Mouse (Mus musculus) forebrain, embryonic 12.5 days (tissue): Measurements from ENCODE around the gene Wasf2. TPM values are rescaled to one million over a fixed set of nuclear protein-coding genes. Genes with fewer than 3 reads are reported as not detected.
A peak's percentile ranks its signal among the peaks of the same experiment; 100 is the strongest.

ENCODE experiments used
- ATAC-seq: fragments of 200-750 bp; cut with Nextera tagmentation; 2 replicates; pipeline ENCODE4 v1.8.0; 2017; ENCODE audit warnings: moderate TSS enrichment; ENCODE audit not compliant: low FRiP score
- H3K27ac ChIP-seq: fragments of 300-500 bp; sonication (generic); 2 replicates; pipeline ENCODE4 v1.5.1; 2016; ENCODE audit warnings: mild to moderate bottlenecking
- H3K27me3 ChIP-seq: fragments of 300-500 bp; sonication (generic); 2 replicates; pipeline ENCODE4 v1.6.1; 2016; ENCODE audit warnings: mild to moderate bottlenecking
- H3K36me3 ChIP-seq: fragments of 300-500 bp; sonication (generic); replicated peaks from 2 replicates; pipeline ENCODE4 v1.6.1; 2016; ENCODE audit warnings: mild to moderate bottlenecking
- H3K4me1 ChIP-seq: fragments of 300-500 bp; sonication (generic); 2 replicates; pipeline ENCODE4 v1.6.1; 2016
- H3K4me2 ChIP-seq: fragments of 300-500 bp; sonication (generic); 2 replicates; pipeline ENCODE4 v1.6.1; 2016; ENCODE audit warnings: mild to moderate bottlenecking, moderate library complexity
- H3K4me3 ChIP-seq: fragments of 300-500 bp; sonication (generic); replicated peaks from 2 replicates; pipeline ENCODE4 v1.5.1; 2016; ENCODE audit warnings: mild to moderate bottlenecking
- H3K9ac ChIP-seq: fragments of 300-500 bp; sonication (generic); 2 replicates; pipeline ENCODE4 v1.6.1; 2016; ENCODE audit warnings: mild to moderate bottlenecking
- H3K9me3 ChIP-seq: fragments of 300-500 bp; sonication (generic); 2 replicates; pipeline ENCODE4 v1.6.1; 2016
- WGBS: fragments of 180-500 bp; shearing (Covaris S2); methylation state at CpG from one replicate; pipeline ENCODE4 v1.1.7; 2016; 5-methylcytosine and 5-hydroxymethylcytosine counted together
- polyA plus RNA-seq: library from polyadenylated mRNA; unstranded; fragments of >200 nt; fragmentation: Nextera tagmentation; extraction: Ambion mirVana; gene quantifications from 2 replicates; pipeline ENCODE4 v1.2.1, GENCODE M21; 2016

Wasf2 gene
- 36.4 and 42.5 TPM in 2 replicates for polyA plus RNA-seq

- WGBS: under 1% methylated on average over 65 of the region's 65 CpGs
- Histone ChIP-seq H3K27me3 (no peaks in the 10 kb centered on the region), H3K9ac (peak within 1 kb of the TSS; percentile 81), H3K4me1 (peaks cover 29% of the 10 kb centered on the region), H3K4me3 (peak within 1 kb of the TSS; percentile 98), H3K4me2 (peak within 1 kb of the TSS; percentile 90), H3K27ac (peak within 1 kb of the TSS; percentile 70), H3K36me3 (no peaks in the 10 kb centered on the region; the same call in 1 of the 2 replicates), H3K9me3 (no peaks in the 10 kb centered on the region)
- peak; percentile 97 for ATAC-seq
Measured at GRCm38 (mm10) chr4:133129931-133130889, at the start of gene Wasf2. TSS of gene Wasf2 (plus strand) at chr4:133130505.

- no peaks in the 10 kb centered on the region for H3K9me3 ChIP-seq
- no peak overlapping the region for H3K4me2 ChIP-seq
- peaks cover 25% of the 10 kb centered on the region for H3K27me3 ChIP-seq
- H3K9ac ChIP-seq: no peak overlapping the region
- H3K36me3 ChIP-seq: peaks cover 27% of the 10 kb centered on the region
- no peak overlapping the region for H3K4me3 ChIP-seq
- no peak for ATAC-seq
- peaks cover 30% of the 10 kb centered on the region for H3K4me1 ChIP-seq
- H3K27ac ChIP-seq: no peak overlapping the region
- 91% methylated on average over 3 of the region's 3 CpGs for WGBS
Measured at GRCm38 (mm10) chr4:133080862-133081261, 49.4 kb upstream of the Wasf2 start.

GRCm38 (mm10) chr4:133082216-133082773 is 48.0 kb upstream of the Wasf2 start:
- no peak for ATAC-seq
- H3K27ac ChIP-seq: no peak overlapping the region
- H3K9me3 ChIP-seq: no peaks in the 10 kb centered on the region
- no peak overlapping the region for H3K4me3 ChIP-seq
- H3K36me3 ChIP-seq: peaks cover 24% of the 10 kb centered on the region
- peaks cover 33% of the 10 kb centered on the region for H3K27me3 ChIP-seq
- no peak overlapping the region for H3K4me2 ChIP-seq
- WGBS: 91% methylated on average over 6 of the region's 6 CpGs
- no peak overlapping the region for H3K9ac ChIP-seq
- H3K4me1 ChIP-seq: peaks cover 38% of the 10 kb centered on the region

- WGBS: 29% methylated on average over 3 of the region's 3 CpGs
- 0 out of 2 replicates have a peak, but pooled peaks have one; percentile 7 for ATAC-seq
- H3K4me3 ChIP-seq: peak overlapping the region; percentile 37; the same call in 1 of the 2 replicates
- no peak overlapping the region for H3K9ac ChIP-seq
- H3K27ac ChIP-seq: peak overlapping the region; percentile 72; the same call in 1 of the 2 replicates
- H3K36me3 ChIP-seq: peaks cover 9% of the 10 kb centered on the region
- peak overlapping the region; percentile 80; the same call in 1 of the 2 replicates for H3K4me2 ChIP-seq
- peaks cover 33% of the 10 kb centered on the region for H3K27me3 ChIP-seq
- H3K4me1 ChIP-seq: peaks cover 45% of the 10 kb centered on the region
- no peaks in the 10 kb centered on the region for H3K9me3 ChIP-seq
Measured at GRCm38 (mm10) chr4:133083991-133084861, 46.1 kb upstream of the Wasf2 start.

- ATAC-seq: peak; percentile 33
- Histone ChIP-seq H3K4me2 (peak overlapping the region; percentile 80), H3K36me3 (peaks cover 5% of the 10 kb centered on the region), H3K4me3 (peak overlapping the region; percentile 37), H3K27me3 (peaks cover 33% of the 10 kb centered on the region), H3K9ac (peak overlapping the region; percentile 41; the same call in 1 of the 2 replicates), H3K27ac (peak overlapping the region; percentile 72), H3K4me1 (peaks cover 49% of the 10 kb centered on the region), H3K9me3 (no peaks in the 10 kb centered on the region)
- 2% methylated on average over 48 of the region's 53 CpGs for WGBS
Measured at GRCm38 (mm10) chr4:133085011-133085782, 45.1 kb upstream of the Wasf2 start.

GRCm38 (mm10) chr4:133085783-133086342 is 44.4 kb upstream of the Wasf2 start:
- Histone ChIP-seq H3K9me3 (no peaks in the 10 kb centered on the region), H3K27me3 (peaks cover 33% of the 10 kb centered on the region), H3K36me3 (no peaks in the 10 kb centered on the region), H3K4me2 (peak overlapping the region; percentile 80), H3K27ac (peak overlapping the region; percentile 66), H3K9ac (no peak overlapping the region), H3K4me1 (peaks cover 56% of the 10 kb centered on the region), H3K4me3 (peak overlapping the region; percentile 37)
- peak; percentile 40 for ATAC-seq
- 10% methylated on average over 12 of the region's 12 CpGs for WGBS

GRCm38 (mm10) chr4:133087177-133087714 is 43.1 kb upstream of the Wasf2 start:
- H3K4me3 ChIP-seq: no peak overlapping the region
- H3K27ac ChIP-seq: no peak overlapping the region
- H3K4me2 ChIP-seq: no peak overlapping the region
- ATAC-seq: no peak
- H3K36me3 ChIP-seq: no peaks in the 10 kb centered on the region
- H3K9me3 ChIP-seq: no peaks in the 10 kb centered on the region
- peaks cover 41% of the 10 kb centered on the region for H3K27me3 ChIP-seq
- 92% methylated on average over 6 of the region's 6 CpGs for WGBS
- peaks cover 65% of the 10 kb centered on the region for H3K4me1 ChIP-seq
- H3K9ac ChIP-seq: no peak overlapping the region

- Histone ChIP-seq H3K9me3 (no peaks in the 10 kb centered on the region), H3K27me3 (peaks cover 47% of the 10 kb centered on the region), H3K4me3 (no peak overlapping the region), H3K4me2 (no peak overlapping the region), H3K36me3 (no peaks in the 10 kb centered on the region), H3K27ac (no peak overlapping the region), H3K9ac (no peak overlapping the region), H3K4me1 (peaks cover 71% of the 10 kb centered on the region)
- WGBS: 41% methylated on average over 8 of the region's 8 CpGs
- no peak for ATAC-seq
Measured at GRCm38 (mm10) chr4:133087835-133088234, 42.5 kb upstream of the Wasf2 start.

GRCm38 (mm10) chr4:133089319-133089718 is 41.0 kb upstream of the Wasf2 start:
- 93% methylated on average over 9 of the region's 9 CpGs for whole genome bisulfite sequencing
- Histone ChIP-seq H3K36me3 (no peaks in the 10 kb centered on the region), H3K4me3 (no peak overlapping the region), H3K4me2 (no peak overlapping the region), H3K27ac (no peak overlapping the region), H3K27me3 (peaks cover 48% of the 10 kb centered on the region), H3K9ac (no peak overlapping the region), H3K4me1 (peaks cover 76% of the 10 kb centered on the region), H3K9me3 (no peaks in the 10 kb centered on the region)
- no peak for ATAC-seq

GRCm38 (mm10) chr4:133089802-133090201 is 40.5 kb upstream of the Wasf2 start:
- Histone ChIP-seq H3K9me3 (no peaks in the 10 kb centered on the region), H3K27me3 (peaks cover 43% of the 10 kb centered on the region), H3K4me3 (no peak overlapping the region), H3K9ac (no peak overlapping the region), H3K4me1 (peaks cover 76% of the 10 kb centered on the region), H3K27ac (peak overlapping the region; percentile 78), H3K4me2 (no peak overlapping the region), H3K36me3 (no peaks in the 10 kb centered on the region)
- WGBS: 74% methylated on average over 4 of the region's 4 CpGs
- no peak for ATAC-seq

GRCm38 (mm10) chr4:133090276-133090719 is 40.0 kb upstream of the Wasf2 start:
- 0 out of 2 replicates have a peak overlapping the region, but pooled peaks have one; percentile 9 for H3K4me2 ChIP-seq
- H3K4me1 ChIP-seq: peaks cover 76% of the 10 kb centered on the region
- WGBS: 40% methylated on average over 8 of the region's 8 CpGs
- peak overlapping the region; percentile 45 for H3K9ac ChIP-seq
- H3K4me3 ChIP-seq: no peak overlapping the region
- H3K36me3 ChIP-seq: no peaks in the 10 kb centered on the region
- no peak for ATAC-seq
- H3K27ac ChIP-seq: peak overlapping the region; percentile 78
- H3K9me3 ChIP-seq: no peaks in the 10 kb centered on the region
- H3K27me3 ChIP-seq: peaks cover 38% of the 10 kb centered on the region
